Mouse (Mus musculus) kidney, adult 2 months (tissue): ENCODE data around the gene Myd88.

Experiments
- CTCF ChIP-seq: fragments of 200-500 bp; conservative IDR thresholded peaks from 2 replicates; pipeline ENCODE4 v1.5.1; 2011; ENCODE audit warnings: low read depth, mild to moderate bottlenecking, control low read depth, low read length, moderate library complexity, mixed read lengths; ENCODE audit not compliant: insufficient read depth, insufficient read length
- POLR2A ChIP-seq: fragments of 200-500 bp; IDR thresholded peaks from one replicate; pipeline ENCODE4 v1.6.1; 2011; ENCODE audit warnings: low read depth, low read length, control low read depth

GRCm38 (mm10) chr9:119338350-119338749 is 2.9 kb downstream of the Myd88 start:
- TF ChIP-seq POLR2A: no peak
- TF ChIP-seq CTCF: no peak
